Mouse (Mus musculus) midbrain, postnatal 0 days (tissue): ENCODE measurements around the gene Gm20696. TPM values are rescaled to one million over a fixed set of nuclear protein-coding genes. Genes with fewer than 3 reads are reported as not detected.

Experiments used
- ATAC-seq: fragments of 200-750 bp; cut with Nextera tagmentation; 2 replicates; pipeline ENCODE4 v1.8.0; 2017; ENCODE audit warnings: moderate number of reproducible peaks, mild to moderate bottlenecking, moderate TSS enrichment, moderate library complexity; ENCODE audit not compliant: low FRiP score
- DNase-seq: peaks from one replicate; pipeline ENCODE4 v3.0.0-alpha.2; 2015; ENCODE audit warnings: low spot score
- H3K27ac ChIP-seq: fragments of 300-500 bp; sonication (generic); 2 replicates; pipeline ENCODE4 v1.5.1; 2014; ENCODE audit warnings: low read depth, mild to moderate bottlenecking, low read length, mixed read lengths
- H3K27me3 ChIP-seq: fragments of 300-500 bp; sonication (generic); 2 replicates; pipeline ENCODE4 v1.6.1; 2014; ENCODE audit warnings: low read length, control low read depth, mixed read lengths; ENCODE audit not compliant: insufficient read depth
- H3K36me3 ChIP-seq: fragments of 300-500 bp; sonication (generic); 2 replicates; pipeline ENCODE4 v1.6.1; 2014; ENCODE audit warnings: low read length, control low read depth, mixed read lengths; ENCODE audit not compliant: insufficient read depth
- H3K4me1 ChIP-seq: fragments of 300-500 bp; sonication (generic); 2 replicates; pipeline ENCODE4 v1.6.1; 2014; ENCODE audit warnings: mild to moderate bottlenecking, control low read depth, antibody characterized with exemption, low read length, mixed read lengths; ENCODE audit not compliant: insufficient read depth
- H3K4me2 ChIP-seq: fragments of 300-500 bp; sonication (generic); 2 replicates; pipeline ENCODE4 v1.6.1; 2014; ENCODE audit warnings: low read depth, mild to moderate bottlenecking, low read length, mixed read lengths; ENCODE audit not compliant: poor library complexity, severe bottlenecking
- H3K4me3 ChIP-seq: fragments of 300-500 bp; sonication (generic); 2 replicates; pipeline ENCODE4 v1.5.1; 2014; ENCODE audit warnings: low read depth, mild to moderate bottlenecking, low read length, moderate library complexity
- H3K9ac ChIP-seq: fragments of 300-500 bp; sonication (generic); replicated peaks from 2 replicates; pipeline ENCODE4 v1.6.1; 2014; ENCODE audit warnings: mild to moderate bottlenecking, low read length, moderate library complexity, mixed read lengths; ENCODE audit not compliant: poor library complexity, severe bottlenecking
- H3K9me3 ChIP-seq: fragments of 300-500 bp; sonication (generic); 2 replicates; pipeline ENCODE4 v1.6.1; 2016; ENCODE audit warnings: low read length, control low read depth
- CTCF ChIP-seq: IDR thresholded peaks from 2 replicates; pipeline ENCODE4 v1.5.1; 2016; ENCODE audit warnings: antibody characterized with exemption, mild to moderate bottlenecking
- WGBS: fragments of 180-500 bp; shearing (Covaris S2); extraction: QIAGEN DNeasy Blood & Tissue Kit; methylation state at CpG from one replicate; pipeline ENCODE4 v1.1.7; 2014; 5-methylcytosine and 5-hydroxymethylcytosine counted together
- polyA plus RNA-seq: library from polyadenylated mRNA; unstranded; fragments of >200 nt; fragmentation: Nextera tagmentation; extraction: Ambion mirVana; gene quantifications from 2 replicates; pipeline ENCODE4 v1.2.1, GENCODE M21; 2015
- total RNA-seq: library from RNA; depleted of rRNA; stranded (reverse); fragments of >200 nt; gene quantifications from 2 replicates; pipeline ENCODE4 v1.2.3, GENCODE M21; 2014

Gene Gm20696
- total and polyA plus RNA-seq, 2 experiments from 2014 or later = 1.1 to 2.9 TPM

- no peak for DNase-seq
Observed at GRCm38 (mm10) chr6:99658586-99658985, 8.0 kb downstream of the Gm20696 start.

GRCm38 (mm10) chr6:99656088-99656487 is 10.5 kb downstream of the Gm20696 start:
- Histone ChIP-seq H3K4me1 (no peaks in the 10 kb centered on the region), H3K27me3 (no peaks in the 10 kb centered on the region)

More at GRCm38 (mm10) chr6:99658586-99658985, 8.0 kb downstream of the Gm20696 start:
- Histone ChIP-seq H3K4me1 (no peaks in the 10 kb centered on the region), H3K9ac (no peak overlapping the region), H3K9me3 (no peaks in the 10 kb centered on the region), H3K4me2 (no peak overlapping the region), H3K4me3 (no peak overlapping the region), H3K36me3 (no peaks in the 10 kb centered on the region), H3K27ac (no peak overlapping the region), H3K27me3 (no peaks in the 10 kb centered on the region)
- ATAC-seq = no peak
- 87% methylated on average over 10 of the region's 10 CpGs for WGBS
- TF ChIP-seq CTCF = no peak

GRCm38 (mm10) chr6:99655488-99655887 is 11.1 kb downstream of the Gm20696 start:
- Histone ChIP-seq H3K27me3 (no peaks in the 10 kb centered on the region), H3K4me2 (no peak overlapping the region), H3K4me1 (no peaks in the 10 kb centered on the region), H3K9ac (no peak overlapping the region), H3K9me3 (no peaks in the 10 kb centered on the region), H3K36me3 (no peaks in the 10 kb centered on the region), H3K27ac (no peak overlapping the region), H3K4me3 (no peak overlapping the region)
- DNase-seq (no peak), ATAC-seq (no peak)
- TF ChIP-seq CTCF = no peak
- WGBS = 40% methylated on average over 7 of the region's 7 CpGs

More at GRCm38 (mm10) chr6:99656088-99656487, 10.5 kb downstream of the Gm20696 start:
- Histone ChIP-seq H3K4me3 (no peak overlapping the region), H3K36me3 (no peaks in the 10 kb centered on the region), H3K9me3 (no peaks in the 10 kb centered on the region), H3K4me2 (no peak overlapping the region), H3K9ac (no peak overlapping the region), H3K27ac (no peak overlapping the region)
- TF ChIP-seq CTCF = no peak
- whole genome bisulfite sequencing = 88% methylated on average over 2 of the region's 2 CpGs
- ATAC-seq (no peak), DNase-seq (no peak)

GRCm38 (mm10) chr6:99654343-99654742 is 12.3 kb downstream of the Gm20696 start:
- DNase-seq (no peak), ATAC-seq (no peak)
- Histone ChIP-seq H3K4me2 (no peak overlapping the region), H3K36me3 (no peaks in the 10 kb centered on the region), H3K4me3 (no peak overlapping the region), H3K9ac (no peak overlapping the region), H3K9me3 (no peaks in the 10 kb centered on the region), H3K4me1 (no peaks in the 10 kb centered on the region), H3K27me3 (no peaks in the 10 kb centered on the region), H3K27ac (no peak overlapping the region)
- WGBS = 54% methylated on average over 5 of the region's 5 CpGs
- no peak for TF ChIP-seq CTCF

- H3K9me3 ChIP-seq = no peaks in the 10 kb centered on the region
- H3K27me3 ChIP-seq = no peaks in the 10 kb centered on the region
- no peak overlapping the region for H3K9ac ChIP-seq
- H3K27ac ChIP-seq = no peak overlapping the region
- no peaks in the 10 kb centered on the region for H3K4me1 ChIP-seq
- DNase-seq (peak; percentile 67), ATAC-seq (no peak)
- WGBS = 77% methylated on average over 2 of the region's 2 CpGs
- H3K4me2 ChIP-seq = no peak overlapping the region
- no peak overlapping the region for H3K4me3 ChIP-seq
- peak; percentile 69 for TF ChIP-seq CTCF
- H3K36me3 ChIP-seq = no peaks in the 10 kb centered on the region
Observed at GRCm38 (mm10) chr6:99652341-99652740, 14.3 kb downstream of the Gm20696 start.

GRCm38 (mm10) chr6:99649307-99649706 is 17.3 kb downstream of the Gm20696 start:
- Histone ChIP-seq H3K27me3 (no peaks in the 10 kb centered on the region), H3K27ac (no peak overlapping the region), H3K4me1 (no peaks in the 10 kb centered on the region), H3K4me2 (no peak overlapping the region), H3K9me3 (no peaks in the 10 kb centered on the region), H3K9ac (no peak overlapping the region), H3K36me3 (no peaks in the 10 kb centered on the region), H3K4me3 (no peak overlapping the region)
- DNase-seq (no peak), ATAC-seq (no peak)
- WGBS = 64% methylated on average over 2 of the region's 2 CpGs
- no peak for TF ChIP-seq CTCF
